Mouse (Mus musculus) embryo, embryonic 10 days (tissue): ENCODE measurements around the gene Depdc1b.

Experiments
- DNase-seq: peaks from one replicate; pipeline ENCODE4 v3.0.0-alpha.2; 2015; ENCODE audit warnings: low spot score

Gene Depdc1b

DNA sequence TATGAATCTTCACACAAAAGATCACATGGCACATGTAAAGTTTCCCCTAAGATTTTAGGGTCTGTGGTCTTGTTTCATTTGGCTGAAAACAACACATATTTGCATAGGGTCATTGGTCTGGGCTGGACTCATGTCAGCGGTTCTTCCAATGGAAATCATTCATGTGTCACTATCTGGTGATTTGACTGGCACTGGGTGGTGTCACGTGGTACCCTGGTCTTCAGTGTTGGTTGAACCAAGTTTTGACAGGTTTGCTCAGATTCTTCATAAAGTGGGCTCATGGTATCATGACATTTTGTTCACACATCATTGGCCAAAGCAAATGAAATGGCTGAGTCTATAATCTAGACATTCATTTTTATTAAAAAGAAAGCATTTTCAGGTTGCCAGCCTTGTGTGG is 1.3 kb downstream of the Depdc1b start:
- DNase-seq = no peak

DNA sequence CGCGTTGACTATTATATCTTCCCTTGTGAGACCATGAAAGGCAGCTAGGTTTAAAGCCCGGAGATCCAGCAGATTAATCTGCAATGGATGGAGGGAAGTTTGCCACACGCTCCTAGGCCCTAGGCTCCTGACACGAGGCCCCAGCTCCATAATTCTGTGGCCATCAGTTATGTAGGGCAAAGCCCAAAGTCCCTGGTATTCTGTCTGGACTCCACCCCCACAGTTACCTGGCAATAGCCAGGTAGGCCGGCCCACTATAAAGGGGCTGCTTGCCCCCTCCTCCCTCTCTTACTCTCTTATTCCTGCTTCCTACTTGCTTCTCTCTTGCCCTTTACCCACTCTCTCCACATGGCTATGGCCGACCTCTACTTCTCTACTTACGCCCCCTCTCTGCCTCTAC is 2.9 kb downstream of the Depdc1b start:
- no peak for DNase-seq

DNA sequence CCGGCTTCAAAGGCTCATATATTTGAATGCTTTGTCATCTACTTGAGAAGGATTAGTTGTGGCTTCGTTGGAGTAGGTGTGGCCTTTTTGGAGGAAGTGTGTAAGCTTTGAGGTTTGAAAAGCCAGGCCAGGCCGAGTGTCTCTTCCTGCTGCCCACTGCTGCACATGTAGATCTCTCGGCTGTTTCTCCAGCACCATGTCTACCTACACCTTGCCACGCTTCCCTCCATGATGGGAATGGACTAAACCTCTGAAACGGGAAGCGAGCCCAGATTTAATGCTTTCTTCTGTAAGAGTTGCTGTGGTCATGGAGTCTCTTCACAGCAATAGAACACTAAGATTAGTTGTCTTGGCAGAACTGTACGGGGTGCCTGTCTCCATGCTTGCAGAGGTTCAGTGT is 4.1 kb downstream of the Depdc1b start:
- DNase-seq = no peak

DNA sequence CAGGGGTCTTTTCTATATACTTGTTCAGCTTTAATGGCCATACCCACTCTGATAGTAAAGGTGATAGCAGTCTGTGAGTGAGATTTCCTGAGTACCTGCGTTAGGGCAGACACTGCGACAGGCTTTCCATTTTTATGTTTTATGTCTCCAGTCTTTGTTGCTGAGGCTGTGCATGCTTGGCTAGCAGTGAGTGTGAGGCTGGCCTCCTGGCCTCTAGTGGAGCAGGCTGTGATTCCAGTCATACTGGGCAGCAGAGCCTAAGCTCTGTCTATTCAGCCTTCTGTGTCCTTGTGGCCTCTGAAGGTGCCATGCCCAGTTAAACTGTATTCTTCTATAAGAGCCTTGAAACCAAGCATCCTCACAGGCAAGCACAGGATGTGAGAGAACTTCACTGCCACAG is 6.3 kb downstream of the Depdc1b start:
- DNase-seq = no peak

DNA sequence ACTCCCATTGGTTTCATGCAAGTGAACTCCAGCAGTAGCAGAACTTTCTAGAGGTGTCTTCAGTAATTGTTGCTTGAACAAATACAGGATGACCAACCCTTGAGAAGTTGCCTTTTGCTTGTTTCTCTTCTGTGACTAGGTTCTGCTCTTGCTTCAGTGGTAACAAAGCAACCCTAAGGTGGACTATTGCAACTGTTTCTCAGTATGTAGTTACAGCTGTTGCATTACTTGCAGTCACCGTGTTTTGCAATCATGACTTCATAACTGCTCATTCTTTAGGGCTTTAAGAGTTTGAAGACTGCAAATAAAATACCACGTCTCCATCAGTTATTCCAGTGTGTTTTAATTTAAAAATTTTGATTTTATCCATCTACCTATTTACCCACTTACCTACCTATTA is 7.2 kb downstream of the Depdc1b start:
- DNase-seq = no peak

DNA sequence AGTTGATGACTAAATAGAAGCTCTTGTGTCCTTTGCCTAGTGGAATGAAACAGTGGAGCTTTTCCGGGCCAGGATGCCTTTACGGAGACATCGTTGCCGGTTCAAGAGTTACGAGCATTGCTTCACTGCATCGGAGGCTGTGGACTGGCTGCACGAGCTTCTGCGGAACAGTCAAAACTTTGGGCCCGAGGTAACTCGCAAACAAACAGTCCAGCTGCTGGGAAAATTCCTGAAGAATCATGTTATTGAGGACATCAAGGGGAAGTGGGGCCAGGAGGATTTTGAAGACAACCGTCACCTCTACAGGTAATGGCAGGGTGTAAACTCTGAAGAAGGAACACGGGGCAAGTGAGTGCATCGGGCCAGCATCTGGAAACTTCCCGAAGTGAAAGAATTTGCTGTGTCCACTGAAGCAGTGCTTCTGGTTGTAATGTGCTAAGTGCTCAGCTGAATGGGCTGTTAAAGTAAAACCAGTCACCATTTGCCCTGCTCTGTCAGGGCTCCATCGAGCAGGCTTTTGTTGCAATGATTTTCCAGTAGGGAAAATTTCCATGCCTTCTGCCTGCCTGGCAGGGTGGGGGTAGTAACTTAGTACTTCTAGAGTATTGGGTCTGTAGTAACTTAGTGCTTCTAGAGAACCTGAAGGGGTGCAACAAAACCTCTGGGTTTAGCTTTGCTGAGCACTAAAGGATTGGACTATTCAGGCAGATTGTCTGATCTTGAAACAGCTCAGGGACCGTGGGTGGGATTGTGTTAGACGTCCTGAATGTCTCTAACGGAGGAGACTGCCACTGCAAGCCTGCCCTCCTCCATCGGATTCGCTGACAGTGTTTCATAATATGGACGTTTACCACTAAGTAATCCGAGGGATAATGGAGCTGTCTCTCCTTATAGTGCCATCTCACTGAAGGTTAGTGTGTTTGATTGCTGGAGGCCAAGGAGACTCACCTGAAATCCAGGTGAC is 8.0 kb downstream of the Depdc1b start:
- DNase-seq = no peak

DNA sequence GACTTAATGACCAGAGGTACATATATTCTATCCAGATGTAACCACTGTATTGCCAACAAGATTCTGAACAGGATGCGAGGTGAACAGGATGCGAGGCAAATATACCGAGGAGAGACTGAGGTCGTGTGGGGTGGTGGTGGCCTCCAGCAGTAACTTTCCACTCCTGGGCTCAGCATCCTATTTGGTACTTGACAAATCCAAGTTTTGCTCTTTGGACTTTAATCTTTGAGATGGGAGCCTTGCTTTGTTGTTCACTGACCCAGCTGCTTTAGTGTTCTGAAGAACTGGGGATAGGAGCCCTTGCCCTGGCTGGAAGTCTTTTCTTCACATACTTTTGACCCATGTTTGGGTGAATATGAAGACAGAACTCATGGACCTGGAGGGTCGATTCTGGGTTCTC is 9.7 kb downstream of the Depdc1b start:
- no peak for DNase-seq

DNA sequence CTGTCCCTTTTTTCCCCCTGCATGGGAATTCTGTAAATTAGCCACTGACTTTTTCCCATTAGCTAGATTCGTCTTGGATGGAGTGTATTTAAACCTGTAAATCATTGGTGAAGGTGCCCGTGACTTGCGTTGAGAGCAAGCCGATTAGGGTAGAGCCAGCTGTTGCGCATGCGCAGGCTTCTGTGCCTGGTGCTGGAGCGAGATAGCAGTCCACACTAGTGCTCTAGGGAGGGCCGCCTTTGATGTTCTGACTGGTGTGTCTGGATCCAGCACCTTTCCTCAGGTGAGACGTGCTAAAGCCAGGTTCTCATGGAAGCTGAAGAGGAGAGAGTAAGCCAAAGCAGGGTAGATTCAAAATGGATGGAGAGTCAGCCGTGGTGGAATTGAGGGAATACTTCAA is 10.2 kb downstream of the Depdc1b start:
- DNase-seq = no peak

DNA sequence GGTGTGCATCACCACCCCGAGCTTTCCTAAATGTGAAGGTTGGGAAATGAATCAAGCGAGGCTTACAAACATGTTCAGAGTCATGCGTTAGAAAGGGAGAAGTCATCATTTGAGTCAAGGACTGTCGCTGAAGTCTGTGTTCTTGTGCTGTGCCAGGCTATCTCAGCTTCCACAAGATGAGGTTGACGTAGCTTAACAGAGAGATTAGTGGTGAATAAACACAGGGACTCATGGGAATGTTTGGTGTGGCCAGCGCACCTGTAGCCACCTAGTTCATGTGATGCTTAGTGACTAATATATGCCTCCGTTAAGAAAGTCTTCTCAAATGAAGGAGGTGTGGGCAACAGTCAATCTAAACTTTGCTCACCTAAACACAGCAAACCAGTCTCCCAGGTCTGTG is 10.9 kb downstream of the Depdc1b start:
- no peak for DNase-seq

DNA sequence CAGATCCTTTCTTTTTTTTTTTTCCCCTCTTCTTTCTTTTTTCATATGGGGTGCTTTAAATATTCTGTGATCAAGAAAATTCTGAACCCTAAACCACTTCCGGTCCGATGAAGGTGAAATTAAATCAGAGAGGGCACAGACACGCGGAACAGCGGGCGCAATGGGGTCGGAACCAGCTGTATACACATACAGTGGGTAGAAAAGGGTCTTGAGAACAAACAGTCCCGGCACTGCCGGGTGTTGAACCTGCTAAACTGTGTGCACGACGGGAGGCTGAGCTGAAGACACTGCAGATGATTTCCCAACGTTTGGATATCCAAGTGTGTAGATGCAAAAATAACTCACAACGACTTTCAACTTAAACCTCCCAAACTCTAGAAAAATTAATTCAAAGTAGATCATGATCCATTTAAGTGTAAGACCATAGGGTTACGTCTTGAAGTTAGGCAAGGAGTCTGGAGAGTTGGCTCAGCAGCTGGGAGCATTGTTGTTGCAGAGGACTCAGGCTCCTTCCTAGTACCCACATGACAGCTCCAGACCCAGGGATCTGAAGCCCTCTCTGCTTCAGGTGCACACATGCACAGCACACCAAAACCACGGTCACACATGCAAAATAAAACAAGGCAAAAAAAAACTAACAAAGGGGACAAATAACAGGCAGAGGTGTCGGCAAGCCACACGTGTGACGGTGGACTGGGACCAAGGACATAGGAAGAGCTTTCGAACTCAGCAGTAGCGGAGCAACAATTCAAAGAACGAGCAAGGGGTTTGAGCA is 12.5 kb downstream of the Depdc1b start:
- DNase-seq = no peak

DNA sequence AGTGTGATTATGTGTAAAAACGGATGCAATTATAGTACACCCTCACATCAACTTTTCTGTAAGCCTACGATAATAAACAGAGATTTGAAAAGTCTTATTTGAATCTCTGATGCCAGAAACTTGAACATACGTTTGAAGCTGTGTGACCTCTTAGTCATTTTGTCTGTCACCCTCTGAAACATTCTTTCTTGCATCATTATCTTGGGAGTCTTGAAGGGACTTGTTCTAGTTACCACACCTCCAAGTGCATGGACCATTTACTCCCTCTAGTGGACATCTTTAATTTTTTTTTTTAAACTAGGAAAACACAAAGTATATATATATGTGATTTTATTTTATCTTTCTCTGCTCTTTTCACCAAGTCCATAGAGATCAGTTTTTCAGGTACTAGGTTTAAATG is 13.6 kb downstream of the Depdc1b start:
- DNase-seq = no peak

DNA sequence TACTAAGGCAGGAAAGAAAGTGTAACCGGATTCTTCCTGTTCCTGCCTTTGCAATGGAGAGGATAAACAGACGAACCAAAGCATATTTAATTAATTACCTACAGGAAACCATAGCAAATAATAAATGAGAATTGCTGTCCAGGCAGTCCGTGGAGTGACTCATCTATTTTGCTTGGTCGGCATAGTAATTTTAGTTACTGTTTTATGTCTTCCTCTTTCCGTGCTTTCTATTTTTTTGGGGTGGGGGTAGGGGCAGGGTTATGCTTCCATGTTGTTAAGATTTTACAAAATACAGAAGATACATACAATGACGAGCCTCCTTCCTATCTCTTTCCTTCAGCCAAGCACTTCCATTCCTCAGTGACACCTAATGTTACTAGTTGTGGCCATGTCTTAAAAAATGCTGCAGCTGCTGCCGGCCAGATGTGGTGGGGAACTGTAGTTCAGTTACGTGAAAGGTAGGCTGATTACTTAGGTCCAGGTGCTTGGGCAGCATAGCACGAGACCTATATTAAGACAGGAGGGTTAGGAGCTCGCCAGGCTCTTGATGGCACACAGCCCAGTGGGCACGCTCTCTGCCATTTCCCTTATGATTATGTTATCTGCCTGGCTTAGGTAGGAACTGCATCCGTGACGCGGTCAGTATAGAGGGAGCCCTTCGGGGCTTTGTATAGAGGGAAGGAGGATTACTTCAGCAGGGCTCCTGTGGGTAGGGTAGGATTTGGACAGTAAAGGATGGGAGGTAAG is 19.3 kb downstream of the Depdc1b start:
- no peak for DNase-seq

DNA sequence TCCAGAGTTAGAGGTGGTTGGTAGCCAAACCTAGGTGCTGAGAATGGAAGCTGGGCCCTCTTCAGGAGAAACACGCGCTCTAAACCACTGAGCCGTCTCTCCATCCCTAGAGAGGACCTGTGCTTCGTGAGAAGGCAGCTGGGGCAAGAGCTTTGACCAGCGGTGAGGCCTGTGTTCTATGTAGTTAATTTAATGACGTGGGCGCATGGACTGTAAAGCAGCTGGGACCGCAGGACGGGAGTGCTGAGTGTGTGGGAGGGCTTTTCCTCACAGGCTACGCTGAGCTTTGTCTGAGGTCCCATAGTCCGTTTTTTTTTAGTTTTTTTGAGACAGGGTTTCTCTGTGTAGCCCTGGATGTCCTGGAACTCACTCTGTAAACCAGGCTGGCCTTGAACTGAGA is 20.1 kb downstream of the Depdc1b start:
- DNase-seq = no peak

DNA sequence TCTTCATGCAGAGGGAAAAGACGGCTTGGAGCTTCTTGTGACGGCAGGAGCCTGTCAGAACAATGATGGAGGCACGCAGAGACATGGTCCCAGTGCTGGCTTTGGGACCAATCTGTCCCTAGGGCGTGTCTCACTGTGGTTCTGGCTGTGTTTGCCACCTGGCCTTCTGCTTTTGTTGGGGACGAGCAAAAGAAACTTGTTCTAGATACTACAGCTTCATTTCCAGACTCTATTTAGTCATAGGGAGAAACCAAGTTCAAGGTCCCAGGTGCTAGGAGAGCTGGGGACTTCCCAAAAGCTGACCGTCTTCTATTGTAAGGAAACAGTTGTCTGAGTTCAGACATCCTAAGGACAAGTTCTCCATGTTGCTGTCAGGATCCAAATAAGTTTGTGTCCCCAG is 21.2 kb downstream of the Depdc1b start:
- DNase-seq = no peak

DNA sequence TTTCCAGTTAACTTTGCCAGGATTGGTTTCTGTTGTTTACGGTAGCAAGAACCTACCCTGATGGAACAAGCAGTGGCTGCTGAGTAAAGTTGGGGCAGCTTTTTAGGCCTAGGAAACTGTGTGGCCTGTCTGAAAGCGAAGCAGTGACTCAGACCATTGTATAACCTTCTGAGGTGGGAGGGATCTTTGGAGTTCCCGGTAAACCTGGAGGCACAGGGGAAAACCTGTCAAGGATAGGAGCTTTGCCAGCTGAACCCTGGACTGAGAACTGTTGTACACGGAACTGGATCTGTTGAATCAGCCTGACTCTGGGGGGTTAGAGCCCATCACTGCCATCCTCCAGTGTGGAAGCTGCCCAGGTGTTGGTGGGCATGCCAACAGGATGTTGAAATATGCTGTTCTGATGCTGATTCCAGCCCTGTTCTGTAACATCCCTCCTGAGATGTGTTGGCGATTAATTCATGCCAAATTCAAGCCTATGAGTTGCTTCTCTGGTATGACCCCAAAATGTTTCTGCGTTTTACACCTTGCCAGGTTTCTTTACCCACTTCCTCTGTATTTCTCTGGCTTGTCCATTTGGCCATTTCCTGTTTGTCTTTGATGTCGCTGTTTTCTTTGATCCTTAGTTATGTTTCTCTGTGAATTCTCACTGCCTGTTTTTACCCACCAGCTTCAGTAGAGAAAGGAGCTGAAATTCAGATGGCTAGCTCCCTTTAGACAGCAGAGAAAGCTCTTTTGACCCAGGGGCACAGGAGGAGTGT is 22.1 kb downstream of the Depdc1b start:
- DNase-seq = no peak

DNA sequence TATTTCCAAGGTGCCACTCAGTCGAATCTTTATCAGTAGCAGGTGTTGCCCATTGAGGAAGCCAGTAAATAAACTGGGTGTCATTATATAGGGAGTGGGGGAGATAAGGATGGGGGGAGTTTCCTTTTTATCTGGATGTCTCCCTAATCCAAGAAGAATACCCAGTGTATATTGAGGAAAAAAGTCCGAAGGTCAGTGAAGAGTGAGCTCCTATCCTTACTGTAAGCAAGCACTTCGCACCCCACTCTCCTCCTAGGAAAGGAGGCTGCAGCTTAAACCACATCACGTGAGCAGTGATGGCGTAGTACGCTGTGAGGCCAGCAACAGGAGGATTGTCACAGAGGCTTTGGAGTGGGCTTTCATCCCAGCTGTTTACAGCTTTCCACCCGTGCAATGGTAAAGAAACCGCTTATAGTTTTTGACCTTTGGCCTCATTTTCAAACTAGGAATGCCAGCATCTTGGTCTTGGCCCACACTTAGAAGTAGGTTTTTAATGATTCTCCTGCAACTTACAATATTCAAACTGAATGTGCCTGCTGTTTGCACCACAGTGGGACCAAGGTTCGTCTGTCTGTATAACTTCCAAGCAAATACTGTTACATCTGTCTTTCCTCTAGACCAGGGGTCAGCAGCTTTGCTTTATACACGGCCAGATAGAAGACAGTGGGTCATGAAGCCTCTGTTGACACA is 23.9 kb downstream of the Depdc1b start:
- DNase-seq = no peak

DNA sequence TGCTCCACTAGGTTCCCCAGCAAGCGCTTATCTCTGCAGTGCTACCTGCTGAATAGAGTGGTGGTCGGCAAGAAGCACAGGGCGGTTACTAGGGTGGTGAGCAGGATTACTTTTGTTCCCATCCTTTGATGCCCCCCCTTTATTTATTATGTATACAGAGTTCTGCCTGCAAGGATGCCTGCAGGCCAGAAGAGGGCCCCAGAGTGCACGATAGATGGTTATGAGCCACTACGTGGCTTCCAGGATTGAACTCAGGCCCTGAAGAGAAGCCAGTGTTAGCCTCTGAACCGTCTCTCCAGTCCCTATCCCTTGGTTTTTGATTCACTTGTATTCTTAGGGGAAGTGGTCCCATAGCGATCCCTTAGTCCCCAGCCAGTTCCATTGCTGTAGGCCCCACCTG is 25.5 kb downstream of the Depdc1b start:
- DNase-seq = no peak

DNA sequence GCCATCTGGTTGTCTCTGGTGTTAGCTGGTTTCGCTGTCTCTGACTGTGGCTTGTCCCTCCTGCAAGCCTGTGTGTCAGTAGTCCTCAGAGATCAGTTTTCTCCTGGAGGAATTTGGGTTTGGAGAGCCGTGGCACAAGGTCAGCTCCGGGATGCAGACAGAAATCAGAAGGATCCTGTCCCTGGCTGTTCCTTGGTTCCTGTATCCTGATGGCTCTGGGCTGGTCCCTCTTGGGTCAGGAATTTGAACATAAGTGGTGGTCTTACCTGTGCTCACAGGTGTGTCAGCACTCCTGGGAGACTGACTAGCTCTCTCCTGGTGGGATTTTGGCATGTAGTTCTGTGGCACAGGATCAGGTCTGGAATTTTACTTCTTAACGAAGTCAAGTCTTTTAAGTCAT is 29.6 kb downstream of the Depdc1b start:
- no peak for DNase-seq

DNA sequence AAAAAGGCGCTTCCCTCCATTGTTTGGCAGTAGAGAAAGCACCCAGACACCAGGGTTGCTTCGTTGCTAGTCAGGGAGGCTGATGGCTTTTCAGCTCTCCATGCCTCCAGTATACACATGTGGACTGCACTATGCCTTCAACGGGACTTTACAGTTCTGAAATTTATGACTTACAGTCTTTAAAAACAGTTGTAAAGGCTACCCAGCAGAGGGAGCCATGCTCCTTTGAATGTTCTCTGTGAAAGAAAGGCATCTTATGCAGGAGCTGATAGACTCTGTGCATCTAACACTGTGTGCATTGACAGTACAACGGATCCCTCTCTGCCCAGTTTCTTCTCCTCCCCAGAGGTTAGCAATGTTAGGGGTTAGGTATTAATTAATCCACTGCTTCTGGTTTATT is 30.9 kb downstream of the Depdc1b start:
- DNase-seq = peak; percentile 65

DNA sequence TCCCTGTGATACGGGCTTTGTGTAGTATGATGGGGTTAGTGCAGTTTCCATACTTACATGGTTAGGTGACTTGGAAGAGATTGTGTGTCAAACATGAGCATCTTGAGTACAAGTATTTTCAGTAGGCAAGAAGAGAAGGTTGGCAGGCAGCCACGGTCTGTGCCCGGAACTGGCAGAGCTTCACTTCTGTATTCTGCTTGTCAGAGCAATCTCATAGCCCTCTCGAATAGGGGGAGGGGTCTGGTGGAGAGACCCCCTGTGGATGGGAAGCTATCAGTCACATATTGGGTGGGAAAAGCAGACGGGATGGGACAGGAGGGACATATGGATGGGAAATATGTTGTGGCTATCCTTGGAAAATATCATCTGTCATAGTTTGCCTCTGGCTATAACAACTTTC is 33.5 kb downstream of the Depdc1b start:
- DNase-seq = no peak

DNA sequence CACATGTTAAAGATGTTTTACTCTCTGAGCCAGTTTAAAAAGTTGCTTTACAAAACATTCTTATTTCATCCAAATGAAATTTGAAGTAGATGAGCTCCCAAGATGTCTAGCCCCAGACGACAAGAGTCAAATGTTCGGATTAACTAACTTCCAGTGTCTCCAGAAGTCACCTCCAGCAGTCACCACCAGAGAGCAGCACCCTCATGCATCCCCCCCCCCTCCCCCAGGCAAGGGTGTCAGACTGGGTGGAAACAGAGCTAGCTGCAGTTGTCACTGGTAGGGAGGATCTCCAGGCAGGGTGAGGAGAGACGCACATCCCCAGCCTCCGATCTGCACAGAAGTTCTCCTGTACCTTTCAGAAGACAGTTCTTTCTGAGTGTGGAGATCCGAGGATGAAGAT is 37.6 kb downstream of the Depdc1b start:
- DNase-seq = no peak
